In genomic region chr15:77727139-77727538, GRCm38 (mm10) we compare ENCODE assay signal across 18 mouse cellular contexts. TPM values are rescaled to one million over a fixed set of nuclear protein-coding genes. Genes with fewer than 3 reads are reported as not detected.
A peak's percentile ranks its signal among the peaks of the same experiment; 100 is the strongest.
DNase-seq lines count a peak whose midpoint lies in the region; ATAC-seq and TF ChIP-seq lines count a peak whose summit lies in the region.
"Not testable (repeated sequence)": the region's sequence is repeated elsewhere in the genome, so short reads cannot be mapped to it uniquely, and the experiment has no call there.
"Had no signal": no experiment of that assay in that cellular context is flagged by ENCODE, and none has a peak within 500 bp of the region (broad histone marks: within the 10 kb centered on the region; RNA-seq: fewer than 3 reads in every experiment).

No protein-coding gene starts in this region.

- H3K9me3 ChIP-seq in forebrain, postnatal 0 days (ENCODE audit: low read length): not testable (repeated sequence)

- peak; percentile 11 to 16 for DNase-seq in cerebellum, postnatal 36 days
- not testable (repeated sequence) for DNase-seq in forebrain, postnatal 0 days
- DNase-seq in induced T-regulatory cell, adult 2 months (ENCODE audit: low read depth): peak; percentile 64
- peak; percentile 33 for DNase-seq in liver, adult 2 months (ENCODE audit: extremely low read depth, low read depth, low spot score)
- DNase-seq in splenic B cell, adult 2 months (ENCODE audit: low read depth, low spot score): peak; percentile 39

- H3K27ac ChIP-seq in bone marrow, adult 2 months (ENCODE audit: control insufficient read depth, insufficient read depth, low read depth, low read length, poor library complexity); forebrain, postnatal 0 days (ENCODE audit: low read depth, low read length); liver, adult 2 months (replicated peaks; ENCODE audit: insufficient read depth, low read depth, low read length): not testable (repeated sequence)

- H3K27me3 ChIP-seq in forebrain, postnatal 0 days (ENCODE audit: insufficient read depth, low read length); liver, adult 2 months (ENCODE audit: control insufficient read depth, insufficient read depth, low read length); splenic B cell, adult 2 months (ENCODE audit: control insufficient read depth, insufficient read depth, low read length, poor library complexity, severe bottlenecking): not testable (repeated sequence)

- not testable (repeated sequence) for H3K36me3 ChIP-seq in forebrain, postnatal 0 days (ENCODE audit: insufficient read depth); liver, adult 2 months (ENCODE audit: control insufficient read depth, insufficient read depth, low read length); splenic B cell, adult 2 months (ENCODE audit: control insufficient read depth, insufficient read depth, low read length, poor library complexity, severe bottlenecking)

- ATAC-seq in CD4-positive, CD25-positive, alpha-beta regulatory T cell, adult 4 months: peak; percentile 74
- not testable (repeated sequence) for ATAC-seq in forebrain, postnatal 0 days
- peak; percentile 69; the same call in 1 of the 2 replicates for ATAC-seq in megakaryocyte-erythroid progenitor cell, adult 5-6 weeks (replicated peaks; ENCODE audit: low FRiP score, low TSS enrichment, poor library complexity, severe bottlenecking)

- not testable (repeated sequence) for H3K4me2 ChIP-seq in forebrain, postnatal 0 days (ENCODE audit: low read depth)

- not testable (repeated sequence) for H3K9ac ChIP-seq in forebrain, postnatal 0 days; liver, adult 2 months (ENCODE audit: low read depth, low read length)

- peak; percentile 39; the same call in 1 of the 2 replicates for TF ChIP-seq CTCF in bone marrow, adult 2 months (IDR thresholded peaks at IDR 0.05; ENCODE audit: control insufficient read depth, insufficient read depth, low read length)
- TF ChIP-seq CTCF in forebrain, postnatal 0 days (IDR thresholded peaks at IDR 0.05; ENCODE audit: low read depth): peak; percentile 51
- peak; percentile 45; the same call in 1 of the 2 replicates for TF ChIP-seq CTCF in liver, adult 2 months (IDR thresholded peaks at IDR 0.05; ENCODE audit: low read depth, low read length)

- WGBS in bone marrow, adult 2 months: 3% methylated on average over 3 of the region's 3 CpGs
- 9% methylated on average over 3 of the region's 3 CpGs for WGBS in forebrain, postnatal 0 days
- WGBS in liver, adult 2 months: 0% methylated on average over 3 of the region's 3 CpGs

- not testable (repeated sequence) for TF ChIP-seq POLR2A in bone marrow, adult 2 months (IDR thresholded peaks at IDR 0.05; ENCODE audit: borderline replicate concordance, control insufficient read depth, low read depth, low read length); liver, adult 2 months (IDR thresholded peaks at IDR 0.05; ENCODE audit: extremely low read depth, insufficient read depth, low read length)

- not testable (repeated sequence) for H3K79me2 ChIP-seq in liver, adult 2 months (ENCODE audit: control insufficient read depth, insufficient read depth, low read length)

- H3K4me1 ChIP-seq in bone marrow, adult 2 months (ENCODE audit: control insufficient read depth, insufficient read depth, low read length); forebrain, postnatal 0 days (ENCODE audit: insufficient read depth): not testable (repeated sequence)
- H3K4me1 ChIP-seq in liver, adult 2 months (ENCODE audit: control insufficient read depth, insufficient read depth, low read length): peaks cover 10% of the 10 kb centered on the region; the same call in 1 of the 2 replicates

- not testable (repeated sequence) for H3K4me3 ChIP-seq in bone marrow, adult 2 months (replicated peaks; ENCODE audit: control insufficient read depth, low read depth, low read length); forebrain, postnatal 0 days (ENCODE audit: low read depth, low read length); liver, adult 2 months (ENCODE audit: insufficient read depth, low read depth, low read length)

RNA-seq across cellular contexts. Expression of gene Apol9b, which starts 1.7 kb away (rescaled TPM):
- polyA plus RNA-seq in CD4-positive, CD25-positive, alpha-beta regulatory T cell, adult 4 months (2017; shearing (Covaris generic)): 10 to 100 TPM; 50.3 to 80.6 TPM
- polyA plus RNA-seq in bone marrow, adult 2 months (2011; ENCODE audit: insufficient read depth, insufficient read length, low replicate concordance, missing spikeins): 1.7 TPM in 1 of 2 replicates, not detected in the other
- total RNA-seq in forebrain, postnatal 0 days (2014; rRNA removed): not detected in 2 replicates
- polyA plus RNA-seq in forebrain, postnatal 0 days (2015; fragmentation: Nextera tagmentation; extraction: Ambion mirVana): 0.16 TPM in 1 of 2 replicates, not detected in the other
- 133 and 148 TPM in 2 replicates for total RNA-seq in liver, adult 2 months (2014; rRNA removed)
- polyA plus RNA-seq in liver, adult 2 months (2012; rRNA removed): 125 and 174 TPM in 2 replicates
- not detected in 2 replicates for total RNA-seq in megakaryocyte-erythroid progenitor cell, adult 5-6 weeks (2014; fragmentation: Nextera tagmentation)
- total RNA-seq in megakaryocyte-erythroid progenitor cell, adult 5-6 weeks (2017): 0.38 TPM in 1 of 2 replicates, not detected in the other
- total RNA-seq: gastrocnemius, postnatal 25 days; layer of hippocampus, postnatal 25 days had no signal
- polyA plus RNA-seq: embryonic facial prominence, embryonic 14.5 days; forebrain, embryonic 16.5 days; hindbrain, embryonic 15.5 days; limb, embryonic 10.5 days; lung, embryonic 15.5 days; midbrain, embryonic 12.5 days had no signal

RNA-seq across cellular contexts. Expression of gene Apol7e, which starts 28.5 kb away (rescaled TPM):
- polyA plus RNA-seq in CD4-positive, CD25-positive, alpha-beta regulatory T cell, adult 4 months (2017; shearing (Covaris generic)): 10 to 100 TPM; 57.4 to 67.8 TPM
- 0.88 and 4.3 TPM in 2 replicates for polyA plus RNA-seq in bone marrow, adult 2 months (2011; ENCODE audit: insufficient read depth, insufficient read length, low replicate concordance, missing spikeins)
- total RNA-seq in forebrain, postnatal 0 days (2014; rRNA removed): not detected in 2 replicates
- polyA plus RNA-seq in forebrain, postnatal 0 days (2015; fragmentation: Nextera tagmentation; extraction: Ambion mirVana): 0.08 TPM in 1 of 2 replicates, not detected in the other
- total RNA-seq in liver, adult 2 months (2014; rRNA removed): 0.07 and 0.09 TPM in 2 replicates
- polyA plus RNA-seq in liver, adult 2 months (2012; rRNA removed): 0.26 and 0.73 TPM in 2 replicates
- total RNA-seq in megakaryocyte-erythroid progenitor cell, adult 5-6 weeks (2014; fragmentation: Nextera tagmentation): 1.2 TPM in 1 of 2 replicates, not detected in the other
- 1.5 and 2.0 TPM in 2 replicates for total RNA-seq in megakaryocyte-erythroid progenitor cell, adult 5-6 weeks (2017)
- total RNA-seq: layer of hippocampus, postnatal 25 days had no signal
- polyA plus RNA-seq: embryonic facial prominence, embryonic 14.5 days; forebrain, embryonic 16.5 days; hindbrain, embryonic 15.5 days; limb, embryonic 10.5 days; midbrain, embryonic 12.5 days had no signal

RNA-seq across cellular contexts. Expression of gene Apol8, which starts 29.7 kb away (rescaled TPM):
- polyA plus RNA-seq in CD4-positive, CD25-positive, alpha-beta regulatory T cell, adult 4 months (2017; shearing (Covaris generic)): not detected
- polyA plus RNA-seq in bone marrow, adult 2 months (2011; ENCODE audit: insufficient read depth, insufficient read length, low replicate concordance, missing spikeins): 47.8 and 48.7 TPM in 2 replicates
- total RNA-seq in forebrain, postnatal 0 days (2014; rRNA removed): 0.08 and 2.0 TPM in 2 replicates
- polyA plus RNA-seq in forebrain, postnatal 0 days (2015; fragmentation: Nextera tagmentation; extraction: Ambion mirVana): 0.36 and 0.44 TPM in 2 replicates
- total RNA-seq in liver, adult 2 months (2014; rRNA removed): 0.09 TPM in 1 of 2 replicates, not detected in the other
- not detected in 2 replicates for polyA plus RNA-seq in liver, adult 2 months (2012; rRNA removed)
- total RNA-seq in megakaryocyte-erythroid progenitor cell, adult 5-6 weeks (2014; fragmentation: Nextera tagmentation): 3.8 and 5.5 TPM in 2 replicates
- 1.4 and 1.6 TPM in 2 replicates for total RNA-seq in megakaryocyte-erythroid progenitor cell, adult 5-6 weeks (2017)
- polyA plus RNA-seq: embryonic facial prominence, embryonic 14.5 days; heart, embryonic 15.5 days; lung, embryonic 15.5 days; neural tube, embryonic 13.5 days had no signal

Comparison
In these comparisons a context has a peak if more than half of its experiments do, and no peak if none do; other contexts are left out.
1. RNA of gene Apol9b, which starts 1.7 kb away (polyA plus RNA-seq): 125 to 174 TPM in liver, adult 2 months and 50.3 to 80.6 TPM in CD4-positive, CD25-positive, alpha-beta regulatory T cell, adult 4 months; 1.7 TPM in bone marrow, adult 2 months and 0.16 TPM in forebrain, postnatal 0 days; every median in the first group is over 10 times any median in the second.
2. RNA of gene Apol7e, which starts 28.5 kb away (polyA plus RNA-seq): 57.4 to 67.8 TPM in CD4-positive, CD25-positive, alpha-beta regulatory T cell, adult 4 months; 0.88 to 4.3 TPM in bone marrow, adult 2 months, 0.26 to 0.73 TPM in liver, adult 2 months and 0.08 TPM in forebrain, postnatal 0 days; every median in the first group is over 10 times any median in the second.
3. RNA of gene Apol8, which starts 29.7 kb away (polyA plus RNA-seq): 47.8 to 48.7 TPM in bone marrow, adult 2 months; 0.36 to 0.44 TPM in forebrain, postnatal 0 days, not detected in CD4-positive, CD25-positive, alpha-beta regulatory T cell, adult 4 months and not detected in liver, adult 2 months; every median in the first group is over 10 times any median in the second.
4. Peak in every context shown above with its lines, with median percentiles within 50 percentile points of each other: CTCF ChIP-seq.